Mouse (Mus musculus) leukemia stem cell, adult 10-12 weeks (primary cell): ENCODE data around the gene Lgals2. TPM values are rescaled to one million over a fixed set of nuclear protein-coding genes. Genes with fewer than 3 reads are reported as not detected.

Experiments used
- polyA plus RNA-seq: library from polyadenylated mRNA; stranded (reverse); fragments of >175 nt; gene quantifications from 2 replicates; pipeline ENCODE4 v1.2.3, GENCODE M21; 2012; ENCODE audit warnings: low replicate concordance

Lgals2 gene
- not detected in 2 replicates for polyA plus RNA-seq

GRCm38 (mm10) chr15:78855303-78855965, at the start of gene Lgals2:
Lgals2 (minus strand) TSS chr15:78855529.

GRCm38 (mm10) chr15:78899740-78900584, 44.6 kb upstream of the Lgals2 start, which contains the start of gene Sh3bp1:
Sh3bp1 (plus strand) TSS chr15:78899768.

GRCm38 (mm10) chr15:78899409-78899739, 44.0 kb upstream of the Lgals2 start, which contains the start of gene Gm49510:
Gm49510 (plus strand) TSS chr15:78899667.

GRCm38 (mm10) chr15:78876991-78877809, 21.9 kb upstream of the Lgals2 start, which contains the start of gene Gga1:
Gga1 (plus strand) TSS chr15:78877190.

GRCm38 (mm10) chr15:78842371-78843163, 12.8 kb downstream of the Lgals2 start, which contains the start of gene Cdc42ep1:
Cdc42ep1 (plus strand) TSS chr15:78842624.

GRCm38 (mm10) chr15:78802776-78803391, 52.4 kb downstream of the Lgals2 start, which contains the start of gene Card10:
Card10 (minus strand) TSS chr15:78803042.

Other genes with a start within 250 kb of the Lgals2 start
- gene Elfn2, start 136.8 kb downstream of the Lgals2 start, polyA plus RNA-seq: 0.48 TPM in 1 of 2 replicates, not detected in the other
- 20.2 and 32.5 TPM in 2 replicates for gene Mfng, start 82.1 kb downstream of the Lgals2 start, polyA plus RNA-seq
- gene Card10, start 52.5 kb downstream of the Lgals2 start, polyA plus RNA-seq: 0.91 and 3.5 TPM in 2 replicates
- 1.2 and 3.8 TPM in 2 replicates for gene Cdc42ep1, start 12.9 kb downstream of the Lgals2 start, polyA plus RNA-seq
- gene Gga1, start 21.7 kb upstream of the Lgals2 start, polyA plus RNA-seq: 196 and 266 TPM in 2 replicates
- gene Gm49510, start 44.1 kb upstream of the Lgals2 start, polyA plus RNA-seq: 2.8 and 3.6 TPM in 2 replicates
- gene Sh3bp1, start 44.2 kb upstream of the Lgals2 start, polyA plus RNA-seq: 524 and 1,002 TPM in 2 replicates
- 8.9 and 14.7 TPM in 2 replicates for gene Pdxp, start 58.4 kb upstream of the Lgals2 start, polyA plus RNA-seq
- gene Lgals1, start 71.2 kb upstream of the Lgals2 start, polyA plus RNA-seq: 15.8 and 51.1 TPM in 2 replicates
- 17.2 and 18.8 TPM in 2 replicates for gene Nol12, start 79.4 kb upstream of the Lgals2 start, polyA plus RNA-seq
- gene Triobp, start 92.2 kb upstream of the Lgals2 start, polyA plus RNA-seq: 91.0 and 129 TPM in 2 replicates
- 32.8 and 70.9 TPM in 2 replicates for gene H1f0, start 172.9 kb upstream of the Lgals2 start, polyA plus RNA-seq
- gene Galr3, start 186.4 kb upstream of the Lgals2 start, polyA plus RNA-seq: 0.38 and 1.2 TPM in 2 replicates
- 41.1 and 171 TPM in 2 replicates for gene Ankrd54, start 207.4 kb upstream of the Lgals2 start, polyA plus RNA-seq
- 8.7 and 44.6 TPM in 2 replicates for gene Eif3l, start 219.7 kb upstream of the Lgals2 start, polyA plus RNA-seq